Mouse (Mus musculus): Measurements from ENCODE around the gene Pgf.

DNA sequence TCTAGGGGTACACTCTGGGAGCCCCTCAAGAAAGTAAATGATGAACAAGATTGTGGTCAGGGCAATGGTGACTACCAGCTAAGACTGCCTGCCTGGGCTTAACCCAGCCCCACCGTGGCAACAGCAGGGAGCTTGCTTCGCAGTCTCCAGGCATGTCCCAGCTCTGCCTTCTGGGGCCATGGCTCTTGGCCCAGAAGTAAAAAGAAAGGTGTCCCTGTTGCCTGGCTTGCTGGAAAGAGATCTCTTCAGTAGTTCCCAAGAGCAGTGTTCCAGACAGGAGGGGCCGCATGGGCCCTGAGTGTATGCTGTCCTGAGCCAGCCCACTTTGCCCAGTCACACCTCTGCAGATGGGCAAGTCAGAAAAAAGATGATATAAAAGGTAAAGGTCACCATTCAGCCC, 7.7 kb downstream of the Pgf start:
- TF ChIP-seq CTCF (IDR thresholded peaks at IDR 0.05; ENCODE audit: low read depth, low read length) = no peak
- TF ChIP-seq POLR2A (IDR thresholded peaks at IDR 0.05; ENCODE audit: borderline replicate concordance, low read depth, low read length) = no peak
